Mouse (Mus musculus) C2C12 (cell line): ENCODE results near the gene Limch1.

Experiments
- CTCF ChIP-seq: IDR thresholded peaks from one replicate; pipeline ENCODE4 v1.5.1; 2011; ENCODE audit not compliant: control insufficient read depth, insufficient read depth, insufficient read length
- MYOG ChIP-seq: IDR thresholded peaks from one replicate; pipeline ENCODE4 v1.6.1; 2011; ENCODE audit not compliant: control insufficient read depth, insufficient read length; ENCODE audit errors: extremely low read depth
- USF1 ChIP-seq: IDR thresholded peaks from one replicate; pipeline ENCODE4 v1.6.1; 2011; ENCODE audit warnings: low read depth, mild to moderate bottlenecking, control low read depth, moderate library complexity

GRCm38 (mm10) chr5:66993076-66993475, 247.4 kb downstream of the Limch1 start:
- TF ChIP-seq CTCF, result no peak
- no peak for TF ChIP-seq MYOG
- TF ChIP-seq USF1, result no peak
